Mouse (Mus musculus) MEL (cell line): ENCODE measurements around the gene Ano10. TPM values are rescaled to one million over a fixed set of nuclear protein-coding genes. Genes with fewer than 3 reads are reported as not detected.
A peak's percentile ranks its signal among the peaks of the same experiment; 100 is the strongest.

Experiments used
- DNase-seq: peaks from one replicate; pipeline ENCODE4 v3.0.0; 2011; ENCODE audit warnings: low read depth, low spot score
- H3K27ac ChIP-seq: 2 replicates; pipeline ENCODE4 v1.5.1; 2012; ENCODE audit warnings: low read depth, mild to moderate bottlenecking, control low read depth, low read length, moderate library complexity; ENCODE audit not compliant: control insufficient read depth
- H3K27me3 ChIP-seq, 2 experiments: fragments of 150-350 bp in 1 of 2; sonication (generic) in 1 of 2; 2 replicates each; pipeline ENCODE4 v1.6.1; 2012; ENCODE audit warnings: low read length in 2 of 2, mild to moderate bottlenecking in 2 of 2, improper control_type of control experiment in 1 of 2, moderate library complexity in 1 of 2; ENCODE audit not compliant: insufficient read depth in 2 of 2, control insufficient read depth in 1 of 2
- H3K36me3 ChIP-seq, 2 experiments: 2 replicates each; pipeline ENCODE4 v1.6.1; 2012 to 2014; ENCODE audit warnings: low read length in 2 of 2, improper control_type of control experiment in 1 of 2, inconsistent platforms in 1 of 2, mild to moderate bottlenecking in 1 of 2; ENCODE audit not compliant: insufficient read depth in 2 of 2, control insufficient read depth in 1 of 2
- H3K4me1 ChIP-seq, 2 experiments: fragments of 150-350 bp in 1 of 2; sonication (generic) in 1 of 2; 2 replicates each; pipeline ENCODE4 v1.6.1; 2012; ENCODE audit warnings: low read length in 2 of 2, improper control_type of control experiment in 1 of 2, mild to moderate bottlenecking in 1 of 2; ENCODE audit not compliant: insufficient read depth in 2 of 2, control insufficient read depth in 1 of 2
- H3K4me3 ChIP-seq, 2 experiments: fragments of 150-350 bp in 1 of 2; sonication (generic) in 1 of 2; 2 replicates each; pipeline ENCODE4 v1.5.1; 2012; ENCODE audit warnings: low read depth in 2 of 2, low read length in 2 of 2, mild to moderate bottlenecking in 2 of 2, moderate library complexity in 2 of 2, control low read depth in 1 of 2, improper control_type of control experiment in 1 of 2; ENCODE audit not compliant: control insufficient read depth in 1 of 2, insufficient read depth in 1 of 2
- H3K79me2 ChIP-seq: 2 replicates; pipeline ENCODE4 v1.6.1; 2012; ENCODE audit warnings: mild to moderate bottlenecking, low read length, moderate library complexity; ENCODE audit not compliant: control insufficient read depth, poor library complexity, insufficient read depth
- H3K9ac ChIP-seq: 2 replicates; pipeline ENCODE4 v1.6.1; 2012; ENCODE audit warnings: low read depth, mild to moderate bottlenecking, control low read depth, low read length, moderate library complexity; ENCODE audit not compliant: control insufficient read depth, poor library complexity, severe bottlenecking
- H3K9me3 ChIP-seq: fragments of 150-350 bp; sonication (generic); replicated peaks from 2 replicates; pipeline ENCODE4 v1.6.1; 2012; ENCODE audit warnings: mild to moderate bottlenecking, low read length, improper control_type of control experiment, moderate library complexity; ENCODE audit not compliant: insufficient read depth
- CHD2 ChIP-seq: IDR thresholded peaks from 2 replicates; pipeline ENCODE4 v1.6.1; 2011; ENCODE audit warnings: low read length, improper control_type of control experiment
- CTCF ChIP-seq, 3 experiments: IDR thresholded peaks in 2 of 3; conservative IDR thresholded peaks in 1 of 3; 2 replicates each; pipeline ENCODE4 v1.5.1; 2011 to 2012; ENCODE audit warnings: low read length in 3 of 3, low read depth in 2 of 3, mild to moderate bottlenecking in 2 of 3, improper control_type of control experiment in 1 of 3, inconsistent platforms in 1 of 3, mixed read lengths in 1 of 3, moderate library complexity in 1 of 3; ENCODE audit not compliant: control insufficient read depth in 1 of 3, insufficient read depth in 1 of 3, poor library complexity in 1 of 3, severe bottlenecking in 1 of 3
- GABPA ChIP-seq: IDR thresholded peaks from 2 replicates; pipeline ENCODE4 v1.6.1; 2012; ENCODE audit warnings: low read depth, mild to moderate bottlenecking, inconsistent platforms, low read length, improper control_type of control experiment, moderate library complexity
- POLR2AphosphoS2 ChIP-seq: IDR thresholded peaks from 2 replicates; pipeline ENCODE4 v1.6.1; 2011; ENCODE audit warnings: low read length, improper control_type of control experiment
- RAD21 ChIP-seq: IDR thresholded peaks from 2 replicates; pipeline ENCODE4 v1.6.1; 2011; ENCODE audit warnings: mild to moderate bottlenecking, low read depth, low read length, improper control_type of control experiment
- SMC3 ChIP-seq: IDR thresholded peaks from 2 replicates; pipeline ENCODE4 v1.6.1; 2011; ENCODE audit warnings: low read depth, low read length, improper control_type of control experiment
- USF1 ChIP-seq: IDR thresholded peaks from 2 replicates; pipeline ENCODE4 v1.6.1; 2014; ENCODE audit warnings: low read depth, mild to moderate bottlenecking, inconsistent platforms, low read length, improper control_type of control experiment, moderate library complexity
- ZC3H11A ChIP-seq: IDR thresholded peaks from 2 replicates; pipeline ENCODE4 v1.6.1; 2012; ENCODE audit warnings: low read depth, mild to moderate bottlenecking, inconsistent platforms, low read length, improper control_type of control experiment
- ZNF384 ChIP-seq: IDR thresholded peaks from 2 replicates; pipeline ENCODE4 v1.6.1; 2012; ENCODE audit warnings: low read depth, mild to moderate bottlenecking, inconsistent platforms, low read length, improper control_type of control experiment
- polyA plus RNA-seq, 2 experiments: library from polyadenylated mRNA; stranded (reverse) in 1 of 2; unstranded in 1 of 2; fragments of >175 nt in 1 of 2; fragments of >200 nt in 1 of 2; gene quantifications; 2 replicates each; pipeline versions ENCODE4 v1.2.1 to v1.2.4; 2012; ENCODE audit warnings: low replicate concordance in 2 of 2, low read depth in 1 of 2; ENCODE audit not compliant: insufficient read length in 2 of 2, insufficient read depth in 1 of 2, missing spikeins in 1 of 2
- total RNA-seq: library from RNA; depleted of rRNA; stranded (reverse); fragments of 300-350 nt; gene quantifications from 2 replicates; pipeline ENCODE4 v1.2.3, GENCODE M21; 2012

Ano10 gene
- total and polyA plus RNA-seq, 3 experiments = 0.54 to 3.1 TPM; not detected in 1

DNA sequence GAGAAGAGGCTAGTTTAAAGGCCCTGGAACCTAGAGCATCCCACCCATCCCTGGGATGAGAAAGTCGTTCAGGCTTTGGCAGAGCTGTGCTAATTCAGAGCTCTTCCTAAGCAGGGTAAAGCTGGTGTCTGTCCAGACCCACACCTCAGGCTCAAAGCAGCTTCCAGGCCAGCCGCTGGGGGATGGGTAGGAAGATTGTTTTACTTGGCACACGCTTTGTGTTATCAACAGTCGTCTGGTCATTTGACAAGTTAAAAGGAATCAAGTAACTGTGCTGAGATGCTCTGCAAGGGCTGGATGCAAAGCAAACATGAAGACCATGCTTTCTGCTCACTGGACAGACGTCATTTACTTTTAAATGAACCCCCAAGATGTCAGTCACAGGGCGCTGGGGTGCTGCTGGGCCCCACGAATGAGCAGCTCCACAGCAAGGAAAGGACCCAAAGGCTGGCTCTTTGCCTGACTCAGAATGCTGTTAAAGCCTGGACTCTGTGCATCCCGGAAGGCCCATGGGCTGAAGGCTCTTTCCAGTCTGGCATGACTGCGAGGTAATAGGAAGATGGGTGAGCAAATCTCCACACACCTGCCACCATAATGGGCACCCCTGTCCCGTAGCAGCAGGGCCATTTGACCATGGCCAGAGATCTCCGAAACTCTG is 88.6 kb downstream of the Ano10 start:
- DNase-seq = no peak
- H3K9me3 ChIP-seq = no peaks in the 10 kb centered on the region
- no peak overlapping the region for H3K9ac ChIP-seq
- no peaks in the 10 kb centered on the region; a peak in 1 of 4 replicates for H3K27me3 ChIP-seq
- no peaks in the 10 kb centered on the region for H3K36me3 ChIP-seq
- no peaks in the 10 kb centered on the region for H3K79me2 ChIP-seq
- H3K4me1 ChIP-seq = no peaks in the 10 kb centered on the region
- no peak overlapping the region for H3K27ac ChIP-seq
- no peak overlapping the region for H3K4me3 ChIP-seq
- TF ChIP-seq CHD2 (no peak), CTCF (IDR thresholded peaks at IDR 0.05 in 2 of 3, conservative IDR thresholded peaks at IDR 0.05 in 1 of 3; ENCODE audit: control insufficient read depth in 1 of 3, insufficient read depth in 1 of 3, low read depth in 2 of 3, low read length in 3 of 3, poor library complexity in 1 of 3, severe bottlenecking in 1 of 3) (no peak), POLR2AphosphoS2 (no peak)

- H3K4me1 ChIP-seq = no peaks in the 10 kb centered on the region
- no peak overlapping the region for H3K27ac ChIP-seq
- no peak overlapping the region for H3K9ac ChIP-seq
- peak; percentile 42 for DNase-seq
- H3K27me3 ChIP-seq = no peaks in the 10 kb centered on the region; a peak in 1 of 4 replicates
- no peaks in the 10 kb centered on the region for H3K36me3 ChIP-seq
- no peak overlapping the region for H3K4me3 ChIP-seq
- no peaks in the 10 kb centered on the region for H3K79me2 ChIP-seq
- no peaks in the 10 kb centered on the region for H3K9me3 ChIP-seq
- 0 out of 2 replicates have a peak, but pooled peaks have one; percentile 8 for TF ChIP-seq USF1
- peak; percentile 51 for TF ChIP-seq RAD21
- TF ChIP-seq GABPA = no peak
- peak; percentile 31; the same call in 1 of the 2 replicates for TF ChIP-seq ZC3H11A
- TF ChIP-seq CTCF (IDR thresholded peaks at IDR 0.05 in 2 of 3, conservative IDR thresholded peaks at IDR 0.05 in 1 of 3; ENCODE audit: control insufficient read depth in 1 of 3, insufficient read depth in 1 of 3, low read depth in 2 of 3, low read length in 3 of 3, poor library complexity in 1 of 3, severe bottlenecking in 1 of 3) = peak; percentile 29 to 51 (median 39); a peak in 4 of 6 replicates
Measured at GRCm38 (mm10) chr9:122204508-122204907, 89.7 kb downstream of the Ano10 start.

DNA sequence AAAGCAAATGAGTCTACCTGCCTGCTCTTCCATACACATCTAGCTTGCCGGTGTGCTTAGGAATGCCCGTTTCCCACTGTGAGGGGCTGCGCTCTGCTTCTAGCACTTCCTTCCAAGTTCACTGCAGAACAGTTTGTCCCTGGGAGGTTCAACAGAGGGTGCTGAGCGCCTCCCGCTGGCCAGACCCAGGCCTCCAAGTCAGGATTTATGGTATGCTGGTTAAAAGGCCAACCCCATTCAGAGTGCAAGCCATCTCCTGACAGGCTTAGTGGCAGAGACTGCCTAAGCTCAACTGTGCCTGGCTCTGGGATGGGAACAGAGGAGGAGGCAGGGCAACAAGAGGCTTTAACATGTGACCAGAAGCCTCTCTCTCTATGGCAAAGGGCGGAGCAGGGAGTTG is 95.0 kb downstream of the Ano10 start:
- H3K9ac ChIP-seq = no peak overlapping the region
- H3K27ac ChIP-seq = no peak overlapping the region
- no peaks in the 10 kb centered on the region for H3K9me3 ChIP-seq
- no peaks in the 10 kb centered on the region for H3K79me2 ChIP-seq
- H3K4me3 ChIP-seq = no peak overlapping the region
- H3K27me3 ChIP-seq = no peaks in the 10 kb centered on the region
- DNase-seq = peak; percentile 6
- peak; percentile 32 for TF ChIP-seq RAD21
- no peak for TF ChIP-seq POLR2AphosphoS2
- peak; percentile 22; the same call in 1 of the 2 replicates for TF ChIP-seq SMC3
- TF ChIP-seq CTCF (IDR thresholded peaks at IDR 0.05 in 2 of 3, conservative IDR thresholded peaks at IDR 0.05 in 1 of 3; ENCODE audit: control insufficient read depth in 1 of 3, insufficient read depth in 1 of 3, low read depth in 2 of 3, low read length in 3 of 3, poor library complexity in 1 of 3, severe bottlenecking in 1 of 3) = peak; percentile 26 to 58 (median 38); a peak in 5 of 6 replicates
- TF ChIP-seq ZNF384 = no peak
- no peaks in the 10 kb centered on the region for H3K4me1 ChIP-seq
- H3K36me3 ChIP-seq = no peaks in the 10 kb centered on the region
